Mouse (Mus musculus) kidney, adult 2 months (tissue): ENCODE data around the gene Nktr.

Experiments
- CTCF ChIP-seq: fragments of 200-500 bp; conservative IDR thresholded peaks from 2 replicates; pipeline ENCODE4 v1.5.1; 2011; ENCODE audit warnings: low read depth, mild to moderate bottlenecking, control low read depth, low read length, moderate library complexity, mixed read lengths; ENCODE audit not compliant: insufficient read depth, insufficient read length
- POLR2A ChIP-seq: fragments of 200-500 bp; IDR thresholded peaks from one replicate; pipeline ENCODE4 v1.6.1; 2011; ENCODE audit warnings: low read depth, low read length, control low read depth

DNA sequence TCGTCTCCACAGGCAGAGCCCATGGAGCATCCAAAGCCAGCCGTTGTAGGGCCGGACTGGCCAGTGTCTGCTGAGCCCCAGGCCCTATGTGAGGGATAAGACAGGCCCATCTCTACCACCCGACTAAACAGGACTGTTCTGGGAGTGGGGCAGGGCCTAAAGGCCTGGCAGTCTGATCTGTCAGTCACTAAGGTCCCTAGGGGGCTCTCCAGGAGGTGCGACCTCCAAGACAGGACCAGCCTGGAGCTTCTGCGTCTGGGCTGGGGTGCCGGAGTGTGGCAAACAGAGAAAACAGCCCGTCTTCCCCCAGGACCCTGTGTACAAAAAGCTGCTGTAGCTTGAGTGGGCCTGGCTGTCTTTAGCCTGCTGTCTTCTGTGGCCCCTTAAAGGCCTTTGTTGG, 42.8 kb downstream of the Nktr start:
- TF ChIP-seq CTCF (no peak), POLR2A (no peak)
